Mouse (Mus musculus): ENCODE results near the gene Ybx1. TPM values are rescaled to one million over a fixed set of nuclear protein-coding genes. Genes with fewer than 3 reads are reported as not detected.
"Not testable (repeated sequence)": the region's sequence is repeated elsewhere in the genome, so short reads cannot be mapped to it uniquely, and the experiment has no call there.

Gene Ybx1
- polyA plus RNA-seq, 1 experiment from 2014 or later: 170 TPM

DNA sequence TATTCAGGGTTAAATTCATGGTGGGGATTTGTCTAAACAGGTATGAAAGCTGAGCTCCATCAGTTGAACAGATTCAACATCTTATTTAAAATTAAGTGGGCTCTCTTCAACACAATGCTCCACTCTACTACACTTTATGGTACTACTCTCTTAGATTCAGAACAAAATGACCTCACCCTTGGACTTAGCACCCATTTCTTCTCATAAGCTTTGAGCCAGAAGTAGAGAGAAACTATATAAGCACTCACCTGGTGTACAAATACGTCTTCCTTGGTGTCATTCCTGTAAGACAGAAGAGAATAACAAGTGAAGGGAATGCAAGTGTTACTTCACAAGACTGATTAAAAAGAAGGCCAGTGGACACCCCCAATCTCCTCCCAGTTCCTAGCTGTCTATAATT lies 9.5 kb downstream of the Ybx1 start:
- H3K36me3 ChIP-seq (replicated peaks; ENCODE audit: insufficient read depth, low read length): peaks cover 54% of the 10 kb centered on the region
- H3K9me3 ChIP-seq (ENCODE audit: low read length): no peaks in the 10 kb centered on the region
- ATAC-seq: no peak
- no peak overlapping the region for H3K4me3 ChIP-seq (ENCODE audit: low read depth, low read length)
- peak overlapping the region; percentile 31; the same call in 1 of the 2 replicates for H3K27ac ChIP-seq (ENCODE audit: low read depth)
- H3K27me3 ChIP-seq (ENCODE audit: insufficient read depth, low read length): no peaks in the 10 kb centered on the region
- no peak overlapping the region for H3K9ac ChIP-seq (replicated peaks)
- H3K4me1 ChIP-seq (ENCODE audit: insufficient read depth): peaks cover 20% of the 10 kb centered on the region
- no peak overlapping the region for H3K4me2 ChIP-seq (ENCODE audit: low read depth, low read length)
- no peak for TF ChIP-seq CTCF (IDR thresholded peaks at IDR 0.05; ENCODE audit: low read depth)
- no peak for TF ChIP-seq EP300 (IDR thresholded peaks at IDR 0.05; ENCODE audit: low read depth)
- no peak for DNase-seq
- WGBS (ENCODE audit: insufficient replicate concordance): 77% methylated on average over 1 of the region's 1 CpGs

DNA sequence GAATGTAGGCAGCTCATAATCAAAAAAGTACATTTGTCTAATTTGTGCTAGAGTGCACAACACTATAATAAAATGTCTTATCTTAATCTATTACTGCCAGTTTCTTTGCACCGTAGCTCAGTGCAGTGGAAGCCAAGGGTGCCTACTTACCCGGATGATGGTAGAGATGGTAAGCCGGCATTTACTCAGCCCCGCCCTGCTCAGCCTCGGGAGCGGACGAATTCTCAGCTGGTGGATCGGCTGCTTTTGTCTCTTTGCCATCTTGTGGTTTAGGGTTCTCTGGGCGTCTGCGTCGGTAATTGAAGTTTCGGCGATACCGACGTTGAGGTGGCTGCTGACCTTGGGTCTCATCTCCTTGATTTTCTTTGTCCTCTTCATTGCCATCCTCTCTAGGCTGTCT lies 15.6 kb downstream of the Ybx1 start:
- not testable (repeated sequence) for H3K4me2 ChIP-seq (ENCODE audit: low read depth, low read length); H3K27me3 ChIP-seq (ENCODE audit: insufficient read depth, low read length); H3K9me3 ChIP-seq (ENCODE audit: low read length); H3K4me1 ChIP-seq (ENCODE audit: insufficient read depth); H3K9ac ChIP-seq (replicated peaks); ATAC-seq; DNase-seq; H3K27ac ChIP-seq (ENCODE audit: low read depth); H3K4me3 ChIP-seq (ENCODE audit: low read depth, low read length)
- WGBS (ENCODE audit: insufficient replicate concordance): 88% methylated on average over 15 of the region's 15 CpGs
- H3K36me3 ChIP-seq (replicated peaks; ENCODE audit: insufficient read depth, low read length): peaks cover 72% of the 10 kb centered on the region

DNA sequence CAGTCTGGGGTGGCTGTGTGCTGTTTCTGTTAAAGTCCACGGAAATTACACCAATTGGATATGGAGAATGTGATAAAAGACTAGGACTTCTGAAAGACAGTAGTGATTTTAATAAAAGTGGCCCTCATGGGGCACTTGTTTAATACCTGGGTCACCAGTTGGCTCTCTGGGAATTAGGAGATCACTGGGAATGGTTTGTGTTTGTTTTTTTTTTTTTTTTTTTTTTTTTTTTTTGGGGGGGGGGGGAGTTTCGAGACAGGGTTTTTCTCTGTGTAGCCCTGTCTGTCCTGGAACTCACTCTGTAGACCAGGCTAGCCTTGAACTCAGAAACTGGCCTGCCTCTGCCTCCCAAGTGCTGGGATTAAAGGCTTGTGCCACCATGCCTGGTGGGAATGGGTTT lies 18.7 kb downstream of the Ybx1 start:
- H3K4me3 ChIP-seq (ENCODE audit: low read depth, low read length): no peak overlapping the region
- H3K9ac ChIP-seq (replicated peaks): no peak overlapping the region
- H3K4me2 ChIP-seq (ENCODE audit: low read depth, low read length): no peak overlapping the region
- peak overlapping the region; percentile 78 for H3K27ac ChIP-seq (ENCODE audit: low read depth)
- DNase-seq: no peak
- no peak for ATAC-seq
- no peaks in the 10 kb centered on the region for H3K9me3 ChIP-seq (ENCODE audit: low read length)
- no peaks in the 10 kb centered on the region for H3K27me3 ChIP-seq (ENCODE audit: insufficient read depth, low read length)
- TF ChIP-seq CTCF (IDR thresholded peaks at IDR 0.05; ENCODE audit: low read depth): no peak
- H3K36me3 ChIP-seq (replicated peaks; ENCODE audit: insufficient read depth, low read length): peaks cover 53% of the 10 kb centered on the region
- WGBS (ENCODE audit: insufficient replicate concordance): 74% methylated on average over 2 of the region's 2 CpGs
- H3K4me1 ChIP-seq (ENCODE audit: insufficient read depth): 0 out of 2 replicates have a peak, but pooled peaks cover 3% of the 10 kb centered on the region

GRCm38 (mm10) chr4:119275226-119275625 lies 19.2 kb downstream of the Ybx1 start:
- H3K9me3 ChIP-seq (ENCODE audit: low read length): no peaks in the 10 kb centered on the region
- DNase-seq: no peak
- peak; percentile 71 for ATAC-seq
- H3K4me3 ChIP-seq (ENCODE audit: low read depth, low read length): no peak overlapping the region
- peak overlapping the region; percentile 78 for H3K27ac ChIP-seq (ENCODE audit: low read depth)
- H3K27me3 ChIP-seq (ENCODE audit: insufficient read depth, low read length): no peaks in the 10 kb centered on the region
- WGBS (ENCODE audit: insufficient replicate concordance): 45% methylated on average over 2 of the region's 2 CpGs
- no peak overlapping the region for H3K4me2 ChIP-seq (ENCODE audit: low read depth, low read length)
- 0 out of 2 replicates have a peak, but pooled peaks cover 3% of the 10 kb centered on the region for H3K4me1 ChIP-seq (ENCODE audit: insufficient read depth)
- peaks cover 51% of the 10 kb centered on the region for H3K36me3 ChIP-seq (replicated peaks; ENCODE audit: insufficient read depth, low read length)
- TF ChIP-seq CTCF (IDR thresholded peaks at IDR 0.05; ENCODE audit: low read depth) (no peak), EP300 (IDR thresholded peaks at IDR 0.05; ENCODE audit: low read depth) (peak; percentile 51)
- H3K9ac ChIP-seq (replicated peaks): no peak overlapping the region

GRCm38 (mm10) chr4:119274627-119275026 lies 19.8 kb downstream of the Ybx1 start:
- 71% methylated on average over 1 of the region's 1 CpGs for WGBS (ENCODE audit: insufficient replicate concordance)
- H3K27ac ChIP-seq (ENCODE audit: low read depth): peak overlapping the region; percentile 78; the same call in 1 of the 2 replicates
- no peak for TF ChIP-seq EP300 (IDR thresholded peaks at IDR 0.05; ENCODE audit: low read depth)
- no peak for TF ChIP-seq CTCF (IDR thresholded peaks at IDR 0.05; ENCODE audit: low read depth)
- peaks cover 45% of the 10 kb centered on the region for H3K36me3 ChIP-seq (replicated peaks; ENCODE audit: insufficient read depth, low read length)
- DNase-seq: no peak
- ATAC-seq: peak; percentile 71
- H3K4me1 ChIP-seq (ENCODE audit: insufficient read depth): 0 out of 2 replicates have a peak, but pooled peaks cover 3% of the 10 kb centered on the region
- H3K9ac ChIP-seq (replicated peaks): no peak overlapping the region
- H3K9me3 ChIP-seq (ENCODE audit: low read length): no peaks in the 10 kb centered on the region
- H3K4me2 ChIP-seq (ENCODE audit: low read depth, low read length): no peak overlapping the region
- no peak overlapping the region for H3K4me3 ChIP-seq (ENCODE audit: low read depth, low read length)
- no peaks in the 10 kb centered on the region for H3K27me3 ChIP-seq (ENCODE audit: insufficient read depth, low read length)

DNA sequence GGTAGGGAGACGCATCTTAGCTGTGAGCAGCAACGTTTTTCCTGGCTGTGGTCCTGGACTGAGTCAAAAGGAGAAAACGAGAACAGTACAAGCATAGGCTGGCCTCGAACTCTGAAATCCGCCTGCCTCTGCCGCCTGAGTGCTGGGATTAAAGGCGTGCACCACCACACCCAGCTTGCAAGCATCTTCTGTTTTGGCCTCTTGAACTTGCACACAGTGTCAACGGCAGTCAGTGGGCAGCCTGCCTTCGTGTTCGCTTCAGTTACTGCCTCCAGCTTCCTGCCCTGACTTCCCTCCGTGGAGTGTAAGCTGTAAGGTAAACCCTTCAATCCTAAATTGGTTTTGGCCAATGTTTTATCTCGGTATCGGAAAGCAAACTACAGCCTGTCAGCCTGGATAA lies 27.8 kb downstream of the Ybx1 start:
- H3K4me2 ChIP-seq (ENCODE audit: low read depth, low read length): no peak overlapping the region
- TF ChIP-seq CTCF (IDR thresholded peaks at IDR 0.05; ENCODE audit: low read depth) (no peak), EP300 (IDR thresholded peaks at IDR 0.05; ENCODE audit: low read depth) (no peak)
- H3K9ac ChIP-seq (replicated peaks): no peak overlapping the region
- peaks cover 5% of the 10 kb centered on the region for H3K36me3 ChIP-seq (replicated peaks; ENCODE audit: insufficient read depth, low read length)
- WGBS (ENCODE audit: insufficient replicate concordance): 51% methylated on average over 13 of the region's 13 CpGs
- H3K4me1 ChIP-seq (ENCODE audit: insufficient read depth): no peaks in the 10 kb centered on the region
- no peak overlapping the region for H3K4me3 ChIP-seq (ENCODE audit: low read depth, low read length)
- no peak overlapping the region for H3K27ac ChIP-seq (ENCODE audit: low read depth)
- no peaks in the 10 kb centered on the region for H3K27me3 ChIP-seq (ENCODE audit: insufficient read depth, low read length)
- no peak for ATAC-seq
- H3K9me3 ChIP-seq (ENCODE audit: low read length): no peaks in the 10 kb centered on the region
- DNase-seq: no peak

GRCm38 (mm10) chr4:119263459-119263858 lies 30.9 kb downstream of the Ybx1 start:
- Histone ChIP-seq H3K9me3 (ENCODE audit: low read length) (no peaks in the 10 kb centered on the region), H3K4me2 (ENCODE audit: low read depth, low read length) (no peak overlapping the region), H3K36me3 (replicated peaks; ENCODE audit: insufficient read depth, low read length) (no peaks in the 10 kb centered on the region), H3K4me1 (ENCODE audit: insufficient read depth) (no peaks in the 10 kb centered on the region), H3K4me3 (ENCODE audit: low read depth, low read length) (no peak overlapping the region), H3K27ac (ENCODE audit: low read depth) (no peak overlapping the region), H3K9ac (replicated peaks) (no peak overlapping the region), H3K27me3 (ENCODE audit: insufficient read depth, low read length) (no peaks in the 10 kb centered on the region)
- ATAC-seq: no peak
- TF ChIP-seq EP300 (IDR thresholded peaks at IDR 0.05; ENCODE audit: low read depth) (no peak), CTCF (IDR thresholded peaks at IDR 0.05; ENCODE audit: low read depth) (no peak)
- DNase-seq: no peak
- 65% methylated on average over 3 of the region's 3 CpGs for WGBS (ENCODE audit: insufficient replicate concordance)
